In genomic region chr16:97958401-97958973, GRCm38 (mm10) we compare ENCODE assay signal across 27 mouse cellular contexts. TPM values are rescaled to one million over a fixed set of nuclear protein-coding genes. Genes with fewer than 3 reads are reported as not detected.
DNase-seq lines count a peak whose midpoint lies in the region; ATAC-seq and TF ChIP-seq lines count a peak whose summit lies in the region.
"Had no signal": no experiment of that assay in that cellular context is flagged by ENCODE, and none has a peak within 500 bp of the region (broad histone marks: within the 10 kb centered on the region; RNA-seq: fewer than 3 reads in every experiment).

No protein-coding gene starts in this region.

- no peak for TF ChIP-seq EP300 in heart, postnatal 0 days (IDR thresholded peaks at IDR 0.05; ENCODE audit: low read depth)
- TF ChIP-seq EP300 in liver, postnatal 0 days (IDR thresholded peaks at IDR 0.05; ENCODE audit: low read depth): peak; percentile 69

- no peaks in the 10 kb centered on the region for H3K9me3 ChIP-seq in heart, embryonic 11.5 days (replicated peaks; ENCODE audit: control insufficient read depth, low read length)
- H3K9me3 ChIP-seq in heart, postnatal 0 days (replicated peaks; ENCODE audit: control insufficient read depth, low read length): no peaks in the 10 kb centered on the region
- no peaks in the 10 kb centered on the region for H3K9me3 ChIP-seq in liver, embryonic 12.5 days (replicated peaks)
- no peaks in the 10 kb centered on the region for H3K9me3 ChIP-seq in liver, postnatal 0 days (ENCODE audit: low read length)
- no peaks in the 10 kb centered on the region for H3K9me3 ChIP-seq in forebrain, embryonic 12.5 days
- H3K9me3 ChIP-seq: embryonic facial prominence, embryonic 13.5 days; forebrain, embryonic 10.5 days; limb, embryonic 13.5 days had no signal

- intact Hi-C loops in heart, postnatal 25 days (cut with DNase I): no loop called here

- H3K4me2 ChIP-seq in heart, embryonic 11.5 days: no peak overlapping the region; the same call in 1 of the 2 replicates
- H3K4me2 ChIP-seq in heart, postnatal 0 days (ENCODE audit: low read depth, low read length): 0 out of 2 replicates have a peak overlapping the region, but pooled peaks have one; percentile 19
- peak overlapping the region; percentile 10; the same call in 1 of the 2 replicates for H3K4me2 ChIP-seq in liver, embryonic 12.5 days
- no peak overlapping the region for H3K4me2 ChIP-seq in liver, postnatal 0 days (ENCODE audit: low read depth, low read length)
- no peak overlapping the region for H3K4me2 ChIP-seq in forebrain, embryonic 12.5 days
- H3K4me2 ChIP-seq: embryonic facial prominence, embryonic 13.5 days; hindbrain, embryonic 14.5 days; limb, embryonic 13.5 days; lung, embryonic 14.5 days; midbrain, embryonic 11.5 days had no signal

- H3K36me3 ChIP-seq in heart, embryonic 11.5 days (ENCODE audit: control insufficient read depth, insufficient read depth, low read length): 0 out of 2 replicates have a peak, but pooled peaks cover 4% of the 10 kb centered on the region
- H3K36me3 ChIP-seq in heart, postnatal 0 days (replicated peaks; ENCODE audit: control insufficient read depth, insufficient read depth, low read length): 0 out of 2 replicates have a peak, but pooled peaks cover 10% of the 10 kb centered on the region
- H3K36me3 ChIP-seq in liver, embryonic 12.5 days: peaks cover 19% of the 10 kb centered on the region
- H3K36me3 ChIP-seq in liver, postnatal 0 days (replicated peaks; ENCODE audit: insufficient read depth, low read length): peaks cover 18% of the 10 kb centered on the region; the same call in 1 of the 2 replicates
- peaks cover 32% of the 10 kb centered on the region for H3K36me3 ChIP-seq in forebrain, embryonic 12.5 days (replicated peaks)

- DNase-seq in heart, adult 9 months (ENCODE audit: low spot score in 2 of 2): no peak
- DNase-seq in heart, postnatal 0 days (ENCODE audit: low spot score): no peak
- DNase-seq in heart, postnatal 25 days (ENCODE audit: low spot score): no peak
- no peak for DNase-seq in liver, postnatal 0 days
- no peak for DNase-seq in lung, adult 18-20 months
- DNase-seq: adrenal gland, adult 2 months; adrenal gland, postnatal 36 days; cerebellum, adult 18-20 months; cerebellum, postnatal 10 days; kidney, adult 9 months; kidney, postnatal 14 days; lung, embryonic 14.5 days; lung, postnatal 14 days; right cerebral cortex, adult 18-20 months; spleen, adult 18-20 months; thymus, postnatal 4 days had no signal

- ATAC-seq in heart, embryonic 11.5 days (replicated peaks; ENCODE audit: insufficient number of reproducible peaks, low FRiP score, low TSS enrichment): no peak
- no peak for ATAC-seq in heart, postnatal 0 days (ENCODE audit: insufficient read depth, low read depth)
- ATAC-seq in liver, embryonic 12.5 days: no peak
- no peak for ATAC-seq in liver, postnatal 0 days
- no peak for ATAC-seq in forebrain, embryonic 12.5 days (ENCODE audit: low FRiP score)
- ATAC-seq: forebrain, embryonic 16.5 days; intestine, postnatal 0 days; midbrain, embryonic 16.5 days had no signal

- no peak overlapping the region for H3K4me3 ChIP-seq in heart, embryonic 11.5 days (ENCODE audit: low read depth, low read length)
- H3K4me3 ChIP-seq in heart, postnatal 0 days (ENCODE audit: low read depth, low read length): no peak overlapping the region
- no peak overlapping the region for H3K4me3 ChIP-seq in liver, embryonic 12.5 days
- no peak overlapping the region for H3K4me3 ChIP-seq in liver, postnatal 0 days (ENCODE audit: low read depth, low read length)
- H3K4me3 ChIP-seq in forebrain, embryonic 12.5 days (replicated peaks): no peak overlapping the region
- H3K4me3 ChIP-seq: embryonic facial prominence, embryonic 13.5 days; forebrain, embryonic 10.5 days; limb, embryonic 13.5 days had no signal

- no peak for TF ChIP-seq CTCF in heart, postnatal 0 days (IDR thresholded peaks at IDR 0.05; ENCODE audit: low read depth)
- no peak for TF ChIP-seq CTCF in liver, postnatal 0 days (IDR thresholded peaks at IDR 0.05; ENCODE audit: low read depth)

- H3K27me3 ChIP-seq in heart, embryonic 11.5 days (ENCODE audit: control insufficient read depth, insufficient read depth, low read length): 0 out of 2 replicates have a peak, but pooled peaks cover 2% of the 10 kb centered on the region
- no peaks in the 10 kb centered on the region for H3K27me3 ChIP-seq in heart, postnatal 0 days (ENCODE audit: control insufficient read depth, insufficient read depth, low read length)
- no peaks in the 10 kb centered on the region for H3K27me3 ChIP-seq in liver, embryonic 12.5 days (replicated peaks)
- H3K27me3 ChIP-seq in liver, postnatal 0 days (ENCODE audit: insufficient read depth, low read length): no peaks in the 10 kb centered on the region
- H3K27me3 ChIP-seq in forebrain, embryonic 12.5 days: no peaks in the 10 kb centered on the region
- H3K27me3 ChIP-seq: embryonic facial prominence, embryonic 13.5 days; limb, embryonic 13.5 days had no signal

- H3K4me1 ChIP-seq in heart, embryonic 11.5 days (ENCODE audit: control insufficient read depth, insufficient read depth, low read length): peaks cover 26% of the 10 kb centered on the region
- peaks cover 34% of the 10 kb centered on the region for H3K4me1 ChIP-seq in heart, postnatal 0 days (ENCODE audit: control insufficient read depth, insufficient read depth)
- H3K4me1 ChIP-seq in liver, embryonic 12.5 days: peaks cover 73% of the 10 kb centered on the region
- H3K4me1 ChIP-seq in liver, postnatal 0 days (ENCODE audit: insufficient read depth): peaks cover 34% of the 10 kb centered on the region
- peaks cover 11% of the 10 kb centered on the region; the same call in 1 of the 2 replicates for H3K4me1 ChIP-seq in forebrain, embryonic 12.5 days

- H3K27ac ChIP-seq in heart, embryonic 11.5 days (ENCODE audit: low read depth, low read length): peak overlapping the region; percentile 71; the same call in 1 of the 2 replicates
- H3K27ac ChIP-seq in heart, postnatal 0 days (ENCODE audit: low read depth): no peak overlapping the region
- peak overlapping the region; percentile 69 for H3K27ac ChIP-seq in liver, embryonic 12.5 days
- H3K27ac ChIP-seq in liver, postnatal 0 days (ENCODE audit: low read depth): no peak overlapping the region
- no peak overlapping the region for H3K27ac ChIP-seq in forebrain, embryonic 12.5 days
- H3K27ac ChIP-seq: forebrain, embryonic 10.5 days; hindbrain, embryonic 14.5 days; limb, embryonic 13.5 days had no signal

- no peak overlapping the region for H3K9ac ChIP-seq in heart, embryonic 11.5 days (ENCODE audit: low read depth, low read length)
- H3K9ac ChIP-seq in heart, postnatal 0 days (replicated peaks; ENCODE audit: low read depth, low read length): no peak overlapping the region
- H3K9ac ChIP-seq in liver, embryonic 12.5 days: no peak overlapping the region
- H3K9ac ChIP-seq in liver, postnatal 0 days (replicated peaks): no peak overlapping the region
- no peak overlapping the region for H3K9ac ChIP-seq in forebrain, embryonic 12.5 days
- H3K9ac ChIP-seq: embryonic facial prominence, embryonic 13.5 days; hindbrain, embryonic 14.5 days; limb, embryonic 13.5 days; lung, embryonic 14.5 days had no signal

RNA-seq across cellular contexts. Expression of gene C2cd2, which starts 3.9 kb away (rescaled TPM):
- polyA plus RNA-seq in heart, embryonic 11.5 days (2014; fragmentation: Nextera tagmentation; extraction: Ambion mirVana): 14.6 and 16.2 TPM in 2 replicates
- total RNA-seq in heart, postnatal 0 days (2014; rRNA removed; ENCODE audit: low replicate concordance): 12.7 and 22.3 TPM in 2 replicates
- polyA plus RNA-seq in heart, postnatal 0 days (2015; fragmentation: Nextera tagmentation; extraction: Ambion mirVana): 9.2 and 10.5 TPM in 2 replicates
- total RNA-seq in heart, postnatal 25 days (2021): 10 to 100 TPM; 20.2 to 25.2 TPM
- polyA plus RNA-seq in liver, embryonic 12.5 days (2016; fragmentation: Nextera tagmentation; extraction: Ambion mirVana): 8.8 and 10.0 TPM in 2 replicates
- polyA plus RNA-seq in liver, postnatal 0 days (2015; fragmentation: Nextera tagmentation; extraction: Ambion mirVana): 11.7 and 13.8 TPM in 2 replicates
- 13.0 and 14.5 TPM in 2 replicates for polyA plus RNA-seq in forebrain, embryonic 12.5 days (2016; fragmentation: Nextera tagmentation; extraction: Ambion mirVana)

RNA-seq across cellular contexts. Expression of gene Zbtb21, which starts 3.9 kb away (rescaled TPM):
- 10.4 and 11.2 TPM in 2 replicates for polyA plus RNA-seq in heart, embryonic 11.5 days (2014; fragmentation: Nextera tagmentation; extraction: Ambion mirVana)
- 17.3 and 36.1 TPM in 2 replicates for total RNA-seq in heart, postnatal 0 days (2014; rRNA removed; ENCODE audit: low replicate concordance)
- 3.3 and 4.6 TPM in 2 replicates for polyA plus RNA-seq in heart, postnatal 0 days (2015; fragmentation: Nextera tagmentation; extraction: Ambion mirVana)
- 10 to 100 TPM in 1 of 2 experiments, 1 to 10 TPM in 1; 7.0 to 10.9 TPM for total RNA-seq in heart, postnatal 25 days (2021)
- 5.0 and 5.1 TPM in 2 replicates for polyA plus RNA-seq in liver, embryonic 12.5 days (2016; fragmentation: Nextera tagmentation; extraction: Ambion mirVana)
- polyA plus RNA-seq in liver, postnatal 0 days (2015; fragmentation: Nextera tagmentation; extraction: Ambion mirVana): 1.8 and 1.9 TPM in 2 replicates
- polyA plus RNA-seq in forebrain, embryonic 12.5 days (2016; fragmentation: Nextera tagmentation; extraction: Ambion mirVana): 14.2 and 14.3 TPM in 2 replicates

RNA-seq across cellular contexts. Expression of gene B230307C23Rik, which starts 38.6 kb away (rescaled TPM):
- 14.8 and 24.6 TPM in 2 replicates for polyA plus RNA-seq in heart, embryonic 11.5 days (2014; fragmentation: Nextera tagmentation; extraction: Ambion mirVana)
- total RNA-seq in heart, postnatal 0 days (2014; rRNA removed; ENCODE audit: low replicate concordance): 3.7 and 4.2 TPM in 2 replicates
- 11.2 and 13.2 TPM in 2 replicates for polyA plus RNA-seq in heart, postnatal 0 days (2015; fragmentation: Nextera tagmentation; extraction: Ambion mirVana)
- 1 to 10 TPM; 3.7 to 4.5 TPM for total RNA-seq in heart, postnatal 25 days (2021)
- polyA plus RNA-seq in liver, embryonic 12.5 days (2016; fragmentation: Nextera tagmentation; extraction: Ambion mirVana): 20.3 and 22.2 TPM in 2 replicates
- 9.8 and 11.2 TPM in 2 replicates for polyA plus RNA-seq in liver, postnatal 0 days (2015; fragmentation: Nextera tagmentation; extraction: Ambion mirVana)
- polyA plus RNA-seq in forebrain, embryonic 12.5 days (2016; fragmentation: Nextera tagmentation; extraction: Ambion mirVana): 18.8 and 18.9 TPM in 2 replicates

Comparison
In these comparisons a context has a peak if more than half of its experiments do, and no peak if none do; other contexts are left out.
1. H3K27ac ChIP-seq: peak in heart, embryonic 11.5 days (single experiment) and liver, embryonic 12.5 days (single experiment); none in heart, postnatal 0 days (single experiment), liver, postnatal 0 days (single experiment) and forebrain, embryonic 12.5 days (single experiment).
2. H3K4me2 ChIP-seq: peak in heart, postnatal 0 days (single experiment) and liver, embryonic 12.5 days (single experiment); none in heart, embryonic 11.5 days (single experiment), liver, postnatal 0 days (single experiment) and forebrain, embryonic 12.5 days (single experiment).